Mouse (Mus musculus) ES-Bruce4 (cell line): ENCODE results near the gene Sost.

Experiments used
- CTCF ChIP-seq: IDR thresholded peaks from one replicate; pipeline ENCODE4 v1.8.1; 2011; ENCODE audit warnings: low read depth, low read length
- POLR2A ChIP-seq: IDR thresholded peaks from one replicate; pipeline ENCODE4 v1.8.1; 2011; ENCODE audit warnings: low read length; ENCODE audit not compliant: insufficient read depth

- TF ChIP-seq CTCF, result no peak
- no peak for TF ChIP-seq POLR2A
Observed at GRCm38 (mm10) chr11:101943055-101943454, 23.8 kb downstream of the Sost start.
